7 mouse cellular contexts compared by ENCODE assay signal in the genomic region with DNA sequence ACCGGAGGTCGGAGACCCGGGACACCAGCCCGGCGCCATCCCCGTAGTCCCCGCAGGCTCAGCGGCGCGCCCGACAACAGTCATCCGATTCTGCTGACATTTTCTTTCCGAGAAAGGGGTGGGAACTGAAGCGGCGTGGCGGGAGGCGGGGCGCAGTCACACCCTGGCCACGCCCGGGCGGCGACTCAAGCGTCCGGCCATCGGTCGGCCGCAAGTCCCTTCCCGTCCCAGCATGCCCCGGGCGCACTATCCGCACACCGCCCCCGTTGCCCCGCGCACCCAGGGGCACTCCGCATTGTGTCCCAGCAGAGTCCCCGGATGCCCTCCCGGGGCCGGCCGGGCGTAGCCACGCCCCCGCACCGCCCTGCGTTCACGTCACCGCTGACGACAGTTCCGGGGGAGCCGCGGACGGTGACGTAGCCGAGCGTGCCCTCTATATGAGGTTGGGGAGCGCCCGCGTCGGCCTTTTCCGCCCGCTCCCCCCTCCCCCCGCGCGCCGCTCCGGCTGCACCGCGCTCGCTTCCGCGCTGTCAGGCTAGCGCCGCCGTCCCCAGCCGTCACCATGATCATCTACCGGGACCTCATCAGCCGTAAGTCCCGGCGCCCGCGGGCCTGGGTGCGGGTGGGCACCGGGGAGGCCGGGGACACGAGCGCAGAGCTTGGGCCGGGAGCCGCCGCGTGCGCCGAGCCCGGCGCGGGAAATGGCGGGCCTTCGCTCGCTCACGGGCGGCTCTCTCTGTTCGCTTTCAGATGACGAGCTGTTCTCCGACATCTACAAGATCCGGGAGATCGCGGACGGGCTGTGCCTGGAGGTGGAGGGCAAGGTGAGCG. TPM values are rescaled to one million over a fixed set of nuclear protein-coding genes. Genes with fewer than 3 reads are reported as not detected.
A peak's percentile ranks its signal among the peaks of the same experiment; 100 is the strongest.
DNase-seq lines count a peak whose midpoint lies in the region; ATAC-seq and TF ChIP-seq lines count a peak whose summit lies in the region.

A gene (plus strand): TSS at position 227 of the 831 bp plus-strand sequence.

- intact Hi-C loops in left cerebral cortex, postnatal 4 days (cut with DNase I) = no loop called here

- TF ChIP-seq POLR2A in small intestine, adult 2 months (IDR thresholded peaks at IDR 0.05; ENCODE audit: low read depth, low read length) = peak; percentile 91; the same call in 1 of the 2 replicates

- under 1% methylated on average over 108 of the region's 108 CpGs for WGBS in embryonic facial prominence, embryonic 10.5 days
- 1% methylated on average over 89 of the region's 108 CpGs for WGBS in intestine, postnatal 0 days
- under 1% methylated on average over 91 of the region's 108 CpGs for WGBS in midbrain, embryonic 12.5 days
- WGBS in small intestine, adult 2 months = 1% methylated on average over 103 of the region's 108 CpGs

- peak within 1 kb of the TSS; percentile 80 for H3K4me2 ChIP-seq in intestine, postnatal 0 days (replicated peaks; ENCODE audit: low read depth)
- H3K4me2 ChIP-seq in midbrain, embryonic 12.5 days (replicated peaks) = peak within 1 kb of the TSS; percentile 74

- H3K4me3 ChIP-seq in embryonic facial prominence, embryonic 10.5 days = peak within 1 kb of the TSS; percentile 68
- H3K4me3 ChIP-seq in intestine, postnatal 0 days (ENCODE audit: low read depth, low read length) = peak within 1 kb of the TSS; percentile 96
- peak within 1 kb of the TSS; percentile 82 for H3K4me3 ChIP-seq in midbrain, embryonic 12.5 days
- H3K4me3 ChIP-seq in small intestine, adult 2 months (ENCODE audit: low read depth, low read length) = peak within 1 kb of the TSS; percentile 89

- H3K9ac ChIP-seq in intestine, postnatal 0 days (ENCODE audit: low read depth, low read length) = peak within 1 kb of the TSS; percentile 98
- H3K9ac ChIP-seq in midbrain, embryonic 12.5 days (replicated peaks) = peak within 1 kb of the TSS; percentile 90

- H3K27ac ChIP-seq in embryonic facial prominence, embryonic 10.5 days (replicated peaks) = peak within 1 kb of the TSS; percentile 95
- peak within 1 kb of the TSS; percentile 100 for H3K27ac ChIP-seq in intestine, postnatal 0 days (ENCODE audit: low read depth, low read length)
- peak within 1 kb of the TSS; percentile 97 for H3K27ac ChIP-seq in midbrain, embryonic 12.5 days (replicated peaks)
- peak within 1 kb of the TSS; percentile 98 for H3K27ac ChIP-seq in small intestine, adult 2 months (ENCODE audit: insufficient read depth, low read depth, low read length)

- ATAC-seq in intestine, postnatal 0 days = peak; percentile 97
- ATAC-seq in midbrain, embryonic 12.5 days (ENCODE audit: low FRiP score, low read depth) = peak; percentile 98

- H3K4me1 ChIP-seq in embryonic facial prominence, embryonic 10.5 days = peaks cover 25% of the 10 kb centered on the region
- H3K4me1 ChIP-seq in intestine, postnatal 0 days (replicated peaks; ENCODE audit: control insufficient read depth, insufficient read depth, low read length) = peaks cover 6% of the 10 kb centered on the region
- peaks cover 29% of the 10 kb centered on the region for H3K4me1 ChIP-seq in midbrain, embryonic 12.5 days
- H3K4me1 ChIP-seq in small intestine, adult 2 months (ENCODE audit: control insufficient read depth, insufficient read depth, insufficient read length, low read length) = peaks cover 5% of the 10 kb centered on the region

- H3K36me3 ChIP-seq in embryonic facial prominence, embryonic 10.5 days (replicated peaks) = peaks cover 39% of the 10 kb centered on the region
- peaks cover 23% of the 10 kb centered on the region for H3K36me3 ChIP-seq in intestine, postnatal 0 days (ENCODE audit: control insufficient read depth, insufficient read depth)
- peaks cover 36% of the 10 kb centered on the region for H3K36me3 ChIP-seq in midbrain, embryonic 12.5 days
- peaks cover 29% of the 10 kb centered on the region for H3K36me3 ChIP-seq in small intestine, adult 2 months (ENCODE audit: control insufficient read depth, insufficient read depth, low read length)

- DNase-seq in adrenal gland, postnatal 10 days = peak; percentile 100
- DNase-seq in embryonic facial prominence, embryonic 10.5 days (ENCODE audit: low spot score) = peak; percentile 99
- DNase-seq in gonadal fat pad, adult 2 months (ENCODE audit: low read depth) = no peak
- DNase-seq in left cerebral cortex, postnatal 4 days = peak; percentile 99

- no peak for TF ChIP-seq CTCF in intestine, postnatal 0 days (IDR thresholded peaks at IDR 0.05; ENCODE audit: low read depth)
- TF ChIP-seq CTCF in small intestine, adult 2 months (IDR thresholded peaks at IDR 0.05; ENCODE audit: extremely low read depth, insufficient read length, insufficient replicate concordance, low read depth, low read length) = no peak

- no peaks in the 10 kb centered on the region for H3K27me3 ChIP-seq in embryonic facial prominence, embryonic 10.5 days (replicated peaks; ENCODE audit: low read depth, poor library complexity, severe bottlenecking)
- H3K27me3 ChIP-seq in intestine, postnatal 0 days (replicated peaks; ENCODE audit: control insufficient read depth, insufficient read depth, low read length) = no peaks in the 10 kb centered on the region
- no peaks in the 10 kb centered on the region for H3K27me3 ChIP-seq in midbrain, embryonic 12.5 days
- no peaks in the 10 kb centered on the region for H3K27me3 ChIP-seq in small intestine, adult 2 months (ENCODE audit: control insufficient read depth, insufficient read depth, low read length)

- no peaks in the 10 kb centered on the region for H3K9me3 ChIP-seq in embryonic facial prominence, embryonic 10.5 days
- H3K9me3 ChIP-seq in intestine, postnatal 0 days (ENCODE audit: control insufficient read depth) = no peaks in the 10 kb centered on the region
- H3K9me3 ChIP-seq in midbrain, embryonic 12.5 days = no peaks in the 10 kb centered on the region

RNA-seq across cellular contexts. Expression of the gene that starts here (rescaled TPM):
- total RNA-seq in adrenal gland, postnatal 10 days (2021) = 1,000 to 10,000 TPM; 3,217 to 3,266 TPM
- 832 and 862 TPM in 2 replicates for polyA plus RNA-seq in embryonic facial prominence, embryonic 10.5 days (2016; fragmentation: Nextera tagmentation; extraction: Ambion mirVana)
- 2,435 and 2,516 TPM in 2 replicates for polyA plus RNA-seq in gonadal fat pad, adult 2 months (2012; rRNA removed)
- polyA plus RNA-seq in intestine, postnatal 0 days (2015; fragmentation: Nextera tagmentation; extraction: Ambion mirVana) = 1,212 and 1,295 TPM in 2 replicates
- 1,000 to 10,000 TPM; 1,734 to 1,903 TPM for total RNA-seq in left cerebral cortex, postnatal 4 days (2021)
- polyA plus RNA-seq in midbrain, embryonic 12.5 days (2016; fragmentation: Nextera tagmentation; extraction: Ambion mirVana) = 921 and 956 TPM in 2 replicates
- 1,560 and 1,973 TPM in 2 replicates for polyA plus RNA-seq in small intestine, adult 2 months (2012; rRNA removed)
